Mouse (Mus musculus): ENCODE measurements around the gene Szt2. TPM values are rescaled to one million over a fixed set of nuclear protein-coding genes. Genes with fewer than 3 reads are reported as not detected.

Szt2 gene
- total and polyA plus RNA-seq, 2 experiments from 2014 or later = 2.0 to 23.5 TPM

GRCm38 (mm10) chr4:118390146-118390545, 18.9 kb downstream of the Szt2 start:
- DNase-seq (ENCODE audit: low spot score) (no peak), ATAC-seq (ENCODE audit: insufficient read depth, low read depth) (no peak)
- no peaks in the 10 kb centered on the region for H3K9me3 ChIP-seq (replicated peaks; ENCODE audit: control insufficient read depth, low read length)
- no peak overlapping the region for H3K4me2 ChIP-seq (ENCODE audit: low read depth, low read length)
- no peaks in the 10 kb centered on the region for H3K27me3 ChIP-seq (ENCODE audit: control insufficient read depth, insufficient read depth, low read length)
- H3K4me1 ChIP-seq (ENCODE audit: control insufficient read depth, insufficient read depth) = peaks cover 18% of the 10 kb centered on the region
- WGBS = 88% methylated on average over 11 of the region's 11 CpGs
- H3K27ac ChIP-seq (ENCODE audit: low read depth) = no peak overlapping the region
- no peak overlapping the region for H3K4me3 ChIP-seq (ENCODE audit: low read depth, low read length)
- H3K36me3 ChIP-seq (replicated peaks; ENCODE audit: control insufficient read depth, insufficient read depth, low read length) = peaks cover 86% of the 10 kb centered on the region
- H3K9ac ChIP-seq (replicated peaks; ENCODE audit: low read depth, low read length) = no peak overlapping the region
- TF ChIP-seq EP300 (IDR thresholded peaks at IDR 0.05; ENCODE audit: low read depth) (no peak), CTCF (IDR thresholded peaks at IDR 0.05; ENCODE audit: low read depth) (no peak)

- Histone ChIP-seq H3K27ac (ENCODE audit: low read depth) (no peak overlapping the region), H3K9me3 (replicated peaks; ENCODE audit: control insufficient read depth, low read length) (no peaks in the 10 kb centered on the region)
- no peak for TF ChIP-seq CTCF (IDR thresholded peaks at IDR 0.05; ENCODE audit: low read depth)
- TF ChIP-seq EP300 (IDR thresholded peaks at IDR 0.05; ENCODE audit: low read depth) = no peak
These were observed 21.8 kb downstream of the Szt2 start for GRCm38 (mm10) chr4:118387316-118387715.

GRCm38 (mm10) chr4:118383271-118383670, 25.8 kb downstream of the Szt2 start:
- H3K4me2 ChIP-seq (ENCODE audit: low read depth, low read length) = no peak overlapping the region
- H3K27ac ChIP-seq (ENCODE audit: low read depth) = no peak overlapping the region
- WGBS = 82% methylated on average over 7 of the region's 7 CpGs
- H3K4me3 ChIP-seq (ENCODE audit: low read depth, low read length) = no peak overlapping the region
- H3K9ac ChIP-seq (replicated peaks; ENCODE audit: low read depth, low read length) = no peak overlapping the region
- no peaks in the 10 kb centered on the region for H3K4me1 ChIP-seq (ENCODE audit: control insufficient read depth, insufficient read depth)
- DNase-seq (ENCODE audit: low spot score) (no peak), ATAC-seq (ENCODE audit: insufficient read depth, low read depth) (no peak)
- no peaks in the 10 kb centered on the region for H3K27me3 ChIP-seq (ENCODE audit: control insufficient read depth, insufficient read depth, low read length)
- no peaks in the 10 kb centered on the region for H3K9me3 ChIP-seq (replicated peaks; ENCODE audit: control insufficient read depth, low read length)
- peaks cover 99% of the 10 kb centered on the region for H3K36me3 ChIP-seq (replicated peaks; ENCODE audit: control insufficient read depth, insufficient read depth, low read length)
- no peak for TF ChIP-seq CTCF (IDR thresholded peaks at IDR 0.05; ENCODE audit: low read depth)
- TF ChIP-seq EP300 (IDR thresholded peaks at IDR 0.05; ENCODE audit: low read depth) = no peak

More at GRCm38 (mm10) chr4:118387316-118387715, 21.8 kb downstream of the Szt2 start:
- DNase-seq (ENCODE audit: low spot score) (no peak), ATAC-seq (ENCODE audit: insufficient read depth, low read depth) (no peak)
- no peaks in the 10 kb centered on the region for H3K4me1 ChIP-seq (ENCODE audit: control insufficient read depth, insufficient read depth)
- H3K27me3 ChIP-seq (ENCODE audit: control insufficient read depth, insufficient read depth, low read length) = no peaks in the 10 kb centered on the region
- peaks cover 100% of the 10 kb centered on the region for H3K36me3 ChIP-seq (replicated peaks; ENCODE audit: control insufficient read depth, insufficient read depth, low read length)
- no peak overlapping the region for H3K9ac ChIP-seq (replicated peaks; ENCODE audit: low read depth, low read length)
- H3K4me3 ChIP-seq (ENCODE audit: low read depth, low read length) = no peak overlapping the region
- no peak overlapping the region for H3K4me2 ChIP-seq (ENCODE audit: low read depth, low read length)
- 83% methylated on average over 8 of the region's 8 CpGs for WGBS

GRCm38 (mm10) chr4:118375999-118376398, 33.1 kb downstream of the Szt2 start:
- H3K27ac ChIP-seq (ENCODE audit: low read depth) = no peak overlapping the region
- no peak overlapping the region for H3K4me3 ChIP-seq (ENCODE audit: low read depth, low read length)
- ATAC-seq (ENCODE audit: insufficient read depth, low read depth) (no peak), DNase-seq (ENCODE audit: low spot score) (no peak)
- H3K36me3 ChIP-seq (replicated peaks; ENCODE audit: control insufficient read depth, insufficient read depth, low read length) = peaks cover 99% of the 10 kb centered on the region
- H3K9me3 ChIP-seq (replicated peaks; ENCODE audit: control insufficient read depth, low read length) = no peaks in the 10 kb centered on the region
- H3K27me3 ChIP-seq (ENCODE audit: control insufficient read depth, insufficient read depth, low read length) = no peaks in the 10 kb centered on the region
- no peak overlapping the region for H3K9ac ChIP-seq (replicated peaks; ENCODE audit: low read depth, low read length)
- 95% methylated on average over 6 of the region's 6 CpGs for WGBS
- no peaks in the 10 kb centered on the region for H3K4me1 ChIP-seq (ENCODE audit: control insufficient read depth, insufficient read depth)
- H3K4me2 ChIP-seq (ENCODE audit: low read depth, low read length) = no peak overlapping the region
- TF ChIP-seq EP300 (IDR thresholded peaks at IDR 0.05; ENCODE audit: low read depth) = no peak
- TF ChIP-seq CTCF (IDR thresholded peaks at IDR 0.05; ENCODE audit: low read depth) = no peak

GRCm38 (mm10) chr4:118371822-118372221, 37.3 kb downstream of the Szt2 start:
- Histone ChIP-seq H3K9ac (replicated peaks; ENCODE audit: low read depth, low read length) (no peak overlapping the region), H3K27ac (ENCODE audit: low read depth) (no peak overlapping the region), H3K4me2 (ENCODE audit: low read depth, low read length) (no peak overlapping the region), H3K4me3 (ENCODE audit: low read depth, low read length) (no peak overlapping the region), H3K27me3 (ENCODE audit: control insufficient read depth, insufficient read depth, low read length) (no peaks in the 10 kb centered on the region), H3K9me3 (replicated peaks; ENCODE audit: control insufficient read depth, low read length) (no peaks in the 10 kb centered on the region), H3K36me3 (replicated peaks; ENCODE audit: control insufficient read depth, insufficient read depth, low read length) (peaks cover 94% of the 10 kb centered on the region), H3K4me1 (ENCODE audit: control insufficient read depth, insufficient read depth) (no peaks in the 10 kb centered on the region)
- no peak for TF ChIP-seq CTCF (IDR thresholded peaks at IDR 0.05; ENCODE audit: low read depth)
- no peak for ATAC-seq (ENCODE audit: insufficient read depth, low read depth)
- DNase-seq (ENCODE audit: low spot score) = no peak
- WGBS = 93% methylated on average over 13 of the region's 13 CpGs

GRCm38 (mm10) chr4:118368616-118369015, 40.5 kb downstream of the Szt2 start:
- no peak for DNase-seq (ENCODE audit: low spot score)
- no peak overlapping the region for H3K4me3 ChIP-seq (ENCODE audit: low read depth, low read length)
- no peaks in the 10 kb centered on the region for H3K27me3 ChIP-seq (ENCODE audit: control insufficient read depth, insufficient read depth, low read length)
- H3K27ac ChIP-seq (ENCODE audit: low read depth) = no peak overlapping the region
- peaks cover 87% of the 10 kb centered on the region for H3K36me3 ChIP-seq (replicated peaks; ENCODE audit: control insufficient read depth, insufficient read depth, low read length)
- H3K4me1 ChIP-seq (ENCODE audit: control insufficient read depth, insufficient read depth) = no peaks in the 10 kb centered on the region
- no peak overlapping the region for H3K4me2 ChIP-seq (ENCODE audit: low read depth, low read length)
- no peaks in the 10 kb centered on the region for H3K9me3 ChIP-seq (replicated peaks; ENCODE audit: control insufficient read depth, low read length)
- ATAC-seq (ENCODE audit: insufficient read depth, low read depth) = no peak
- TF ChIP-seq EP300 (IDR thresholded peaks at IDR 0.05; ENCODE audit: low read depth) (no peak), CTCF (IDR thresholded peaks at IDR 0.05; ENCODE audit: low read depth) (no peak)
- 94% methylated on average over 3 of the region's 3 CpGs for WGBS
- H3K9ac ChIP-seq (replicated peaks; ENCODE audit: low read depth, low read length) = no peak overlapping the region
